Mouse (Mus musculus) stomach, embryonic 16.5 days (tissue): Measurements from ENCODE around the gene Nudc. TPM values are rescaled to one million over a fixed set of nuclear protein-coding genes. Genes with fewer than 3 reads are reported as not detected.

Source experiments
- ATAC-seq: fragments of 200-750 bp; cut with Nextera tagmentation; 2 replicates; pipeline ENCODE4 v1.8.0; 2017; ENCODE audit warnings: moderate number of reproducible peaks, moderate TSS enrichment; ENCODE audit not compliant: insufficient read depth, low FRiP score
- H3K27ac ChIP-seq: fragments of 300-500 bp; sonication (generic); 2 replicates; pipeline ENCODE4 v1.5.1; 2014; ENCODE audit warnings: low read length
- H3K27me3 ChIP-seq: fragments of 300-500 bp; sonication (generic); 2 replicates; pipeline ENCODE4 v1.6.1; 2014; ENCODE audit warnings: low read length, control low read depth, mixed read lengths; ENCODE audit not compliant: control insufficient read depth, insufficient read depth
- H3K36me3 ChIP-seq: fragments of 300-500 bp; sonication (generic); 2 replicates; pipeline ENCODE4 v1.6.1; 2014; ENCODE audit warnings: low read length; ENCODE audit not compliant: control insufficient read depth, insufficient read depth
- H3K4me1 ChIP-seq: fragments of 300-500 bp; sonication (generic); 2 replicates; pipeline ENCODE4 v1.6.1; 2014; ENCODE audit warnings: low read length, control low read depth, mixed read lengths; ENCODE audit not compliant: control insufficient read depth, insufficient read depth
- H3K4me2 ChIP-seq: fragments of 300-500 bp; sonication (generic); 2 replicates; pipeline ENCODE4 v1.6.1; 2014; ENCODE audit warnings: low read depth, low read length, mixed read lengths
- H3K4me3 ChIP-seq: fragments of 300-500 bp; sonication (generic); replicated peaks from 2 replicates; pipeline ENCODE4 v1.5.1; 2014; ENCODE audit warnings: mild to moderate bottlenecking, low read length
- H3K9ac ChIP-seq: fragments of 300-500 bp; sonication (generic); 2 replicates; pipeline ENCODE4 v1.6.1; 2014; ENCODE audit warnings: low read length
- H3K9me3 ChIP-seq: fragments of 300-500 bp; sonication (generic); replicated peaks from 2 replicates; pipeline ENCODE4 v1.6.1; 2016; ENCODE audit warnings: low read length, control low read depth; ENCODE audit not compliant: control insufficient read depth
- WGBS: fragments of 180-500 bp; shearing (Covaris S2); extraction: QIAGEN DNeasy Blood & Tissue Kit; methylation state at CpG from one replicate; pipeline ENCODE4 v1.1.7; 2014; 5-methylcytosine and 5-hydroxymethylcytosine counted together
- polyA plus RNA-seq: library from polyadenylated mRNA; unstranded; fragments of >200 nt; fragmentation: Nextera tagmentation; extraction: Ambion mirVana; gene quantifications from 2 replicates; pipeline ENCODE4 v1.2.1, GENCODE M21; 2015

The Nudc gene
- polyA plus RNA-seq, 1 experiment from 2014 or later: 218 TPM

DNA sequence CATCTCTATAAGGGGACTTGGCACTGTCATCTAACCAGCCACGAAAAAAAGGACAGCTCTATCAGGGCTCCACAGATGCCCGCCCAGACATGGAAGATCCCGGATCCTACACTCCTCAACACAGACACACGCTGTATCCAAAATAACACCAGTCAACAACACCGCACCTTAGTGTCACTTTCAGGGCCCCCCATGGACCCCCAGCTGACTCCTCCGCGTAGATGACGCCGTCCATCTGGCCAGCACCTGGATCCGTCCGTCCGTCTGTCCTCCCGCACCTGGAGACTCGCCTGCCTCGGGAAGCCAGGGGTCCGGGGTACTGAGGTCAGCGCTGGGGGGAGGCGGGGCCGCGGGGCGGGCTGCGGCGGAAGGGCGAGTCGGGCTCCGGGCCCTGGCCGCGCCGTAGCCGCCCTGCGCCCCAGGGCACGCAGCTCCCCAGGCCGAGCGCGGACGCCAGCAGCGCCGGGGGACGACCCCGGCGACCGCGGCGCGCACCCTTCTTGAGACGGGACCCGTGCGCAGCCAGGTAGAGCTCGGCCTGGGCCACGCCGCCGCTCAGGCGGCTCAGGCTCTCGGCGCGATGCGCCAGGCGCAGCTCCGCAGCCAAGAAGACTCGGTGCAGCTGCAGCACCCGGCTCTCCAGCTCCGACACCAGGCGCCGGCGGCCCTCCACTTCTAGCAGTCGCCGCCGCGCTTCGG is 48.2 kb downstream of the Nudc start:
- Histone ChIP-seq H3K36me3 (no peaks in the 10 kb centered on the region), H3K4me2 (peak overlapping the region; percentile 100), H3K9me3 (no peaks in the 10 kb centered on the region), H3K9ac (peak overlapping the region; percentile 76), H3K4me1 (peaks cover 22% of the 10 kb centered on the region), H3K27ac (no peak overlapping the region), H3K4me3 (peak overlapping the region; percentile 63), H3K27me3 (peaks cover 60% of the 10 kb centered on the region)
- under 1% methylated on average over 69 of the region's 70 CpGs for WGBS
- ATAC-seq: 0 out of 2 replicates have a peak, but pooled peaks have one; percentile 20

GRCm38 (mm10) chr4:133496738-133497445 is 48.9 kb downstream of the Nudc start:
- 0 out of 2 replicates have a peak overlapping the region, but pooled peaks have one; percentile 100 for H3K4me2 ChIP-seq
- H3K27me3 ChIP-seq: peaks cover 60% of the 10 kb centered on the region
- ATAC-seq: no peak
- H3K27ac ChIP-seq: no peak overlapping the region
- H3K4me1 ChIP-seq: peaks cover 23% of the 10 kb centered on the region
- H3K4me3 ChIP-seq: peak overlapping the region; percentile 63; the same call in 1 of the 2 replicates
- 35% methylated on average over 6 of the region's 6 CpGs for WGBS
- H3K36me3 ChIP-seq: no peaks in the 10 kb centered on the region
- H3K9ac ChIP-seq: no peak overlapping the region
- H3K9me3 ChIP-seq: no peaks in the 10 kb centered on the region

DNA sequence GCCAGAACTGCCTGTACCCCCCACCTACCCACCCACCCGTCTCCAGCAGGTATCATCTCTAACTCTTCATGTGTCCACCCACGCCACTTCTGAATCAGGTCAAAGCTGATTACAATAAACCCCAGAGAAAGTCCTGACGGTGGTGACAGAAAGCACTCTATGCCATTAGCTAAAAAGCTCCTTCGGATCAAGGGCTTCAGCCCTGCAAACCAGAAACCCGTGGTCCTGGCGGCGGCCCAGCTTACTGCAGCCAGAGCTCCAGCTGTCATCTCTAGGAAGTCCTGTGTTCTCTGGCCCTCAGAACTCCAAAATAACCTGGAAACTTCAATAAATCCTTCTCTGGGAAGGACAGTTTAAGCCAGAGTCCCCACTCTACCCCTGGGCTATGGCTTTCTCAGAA is 50.1 kb downstream of the Nudc start:
- no peaks in the 10 kb centered on the region for H3K9me3 ChIP-seq
- H3K4me2 ChIP-seq: no peak overlapping the region
- no peak overlapping the region for H3K4me3 ChIP-seq
- H3K27ac ChIP-seq: no peak overlapping the region
- peaks cover 28% of the 10 kb centered on the region for H3K4me1 ChIP-seq
- no peaks in the 10 kb centered on the region for H3K36me3 ChIP-seq
- WGBS: 26% methylated on average over 7 of the region's 7 CpGs
- peaks cover 54% of the 10 kb centered on the region for H3K27me3 ChIP-seq
- H3K9ac ChIP-seq: no peak overlapping the region
- no peak for ATAC-seq

DNA sequence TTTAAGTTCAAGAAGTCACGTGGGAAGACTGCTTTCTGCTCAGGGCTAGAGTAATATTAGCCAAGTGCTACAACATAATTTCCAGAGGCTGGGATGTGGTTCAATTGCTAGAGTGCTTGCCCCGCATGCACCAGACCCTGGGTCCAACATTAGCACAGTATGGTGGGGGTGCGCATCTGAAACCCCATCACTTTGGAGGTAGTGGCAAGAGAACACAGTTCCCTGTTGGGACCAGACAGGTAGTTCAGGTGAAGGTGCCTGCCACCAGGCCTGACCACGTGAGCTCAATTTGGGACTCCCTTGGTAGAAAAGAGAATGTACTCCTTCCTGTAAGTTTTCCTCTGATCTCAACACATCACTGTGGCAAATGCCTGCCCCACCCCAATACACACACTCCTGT is 50.9 kb downstream of the Nudc start:
- Histone ChIP-seq H3K9ac (no peak overlapping the region), H3K9me3 (no peaks in the 10 kb centered on the region), H3K4me3 (no peak overlapping the region), H3K27me3 (peaks cover 49% of the 10 kb centered on the region), H3K4me2 (no peak overlapping the region), H3K36me3 (no peaks in the 10 kb centered on the region), H3K27ac (no peak overlapping the region), H3K4me1 (peaks cover 28% of the 10 kb centered on the region)
- WGBS: 66% methylated on average over 4 of the region's 4 CpGs
- ATAC-seq: no peak

DNA sequence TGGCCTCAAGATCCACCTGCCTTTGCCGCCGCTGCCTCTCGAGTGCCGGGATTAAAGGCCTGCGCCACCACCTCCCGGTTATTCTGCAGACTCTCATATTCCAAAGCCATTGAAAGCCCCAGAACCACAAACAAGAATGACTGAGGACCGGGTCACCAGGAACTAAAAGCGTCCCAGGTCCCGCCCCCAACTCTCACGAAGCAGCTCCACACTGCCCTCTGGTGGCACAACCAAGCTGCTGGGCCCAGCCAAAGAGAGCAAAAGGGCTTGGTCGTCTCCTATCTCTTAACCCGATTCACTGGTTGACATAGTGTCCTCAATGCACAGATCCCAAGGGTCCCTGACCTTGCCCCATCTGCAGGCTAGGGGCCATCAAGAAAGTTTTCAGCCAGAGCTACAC is 51.4 kb downstream of the Nudc start:
- WGBS: under 1% methylated on average over 12 of the region's 12 CpGs
- Histone ChIP-seq H3K4me2 (peak overlapping the region; percentile 62), H3K36me3 (no peaks in the 10 kb centered on the region), H3K27ac (peak overlapping the region; percentile 69), H3K4me1 (peaks cover 28% of the 10 kb centered on the region), H3K4me3 (peak overlapping the region; percentile 40), H3K27me3 (peaks cover 46% of the 10 kb centered on the region), H3K9me3 (no peaks in the 10 kb centered on the region), H3K9ac (peak overlapping the region; percentile 52)
- ATAC-seq: peak; percentile 33; the same call in 1 of the 2 replicates

DNA sequence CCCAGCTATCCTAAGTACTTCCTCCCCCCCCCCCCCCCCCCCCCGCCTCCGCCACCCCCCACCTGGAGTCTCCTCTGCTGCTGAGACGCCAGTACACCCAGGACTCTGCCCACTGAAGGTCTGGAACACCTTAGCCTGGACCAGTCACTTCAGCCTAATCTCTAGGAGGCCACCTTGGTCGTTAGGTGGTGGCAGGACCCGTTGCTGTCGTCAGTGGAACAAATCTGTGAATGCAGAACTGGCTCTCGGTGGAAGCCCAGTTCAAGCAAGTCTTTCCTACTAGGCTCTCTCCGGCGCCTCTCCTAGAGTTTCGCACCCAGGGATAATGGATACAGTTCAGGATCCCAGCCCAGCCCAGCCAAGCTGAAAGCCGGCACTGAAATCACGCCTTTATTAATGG is 51.9 kb downstream of the Nudc start:
- H3K9ac ChIP-seq: peak overlapping the region; percentile 52
- no peak for ATAC-seq
- no peaks in the 10 kb centered on the region for H3K36me3 ChIP-seq
- 20% methylated on average over 10 of the region's 12 CpGs for WGBS
- H3K4me1 ChIP-seq: peaks cover 27% of the 10 kb centered on the region
- H3K9me3 ChIP-seq: no peaks in the 10 kb centered on the region
- H3K4me3 ChIP-seq: peak overlapping the region; percentile 40
- H3K27me3 ChIP-seq: peaks cover 40% of the 10 kb centered on the region
- H3K4me2 ChIP-seq: peak overlapping the region; percentile 62
- H3K27ac ChIP-seq: peak overlapping the region; percentile 69

- no peak overlapping the region for H3K4me3 ChIP-seq
- no peaks in the 10 kb centered on the region for H3K9me3 ChIP-seq
- no peak overlapping the region for H3K4me2 ChIP-seq
- no peak for ATAC-seq
- peaks cover 17% of the 10 kb centered on the region for H3K4me1 ChIP-seq
- H3K9ac ChIP-seq: no peak overlapping the region; the same call in 1 of the 2 replicates
- no peaks in the 10 kb centered on the region for H3K36me3 ChIP-seq
- 28% methylated on average over 10 of the region's 10 CpGs for WGBS
- peaks cover 21% of the 10 kb centered on the region for H3K27me3 ChIP-seq
- no peak overlapping the region for H3K27ac ChIP-seq
These were observed 54.0 kb downstream of the Nudc start for GRCm38 (mm10) chr4:133491800-133492199.

- WGBS: 57% methylated on average over 4 of the region's 4 CpGs
- ATAC-seq: peak; percentile 22; the same call in 1 of the 2 replicates
- Histone ChIP-seq H3K4me3 (no peak overlapping the region), H3K4me1 (peaks cover 17% of the 10 kb centered on the region), H3K9ac (no peak overlapping the region), H3K36me3 (no peaks in the 10 kb centered on the region), H3K9me3 (no peaks in the 10 kb centered on the region), H3K4me2 (no peak overlapping the region), H3K27ac (peak overlapping the region; percentile 79), H3K27me3 (no peaks in the 10 kb centered on the region)
These were observed 56.1 kb downstream of the Nudc start for GRCm38 (mm10) chr4:133489489-133490245.
